Mouse (Mus musculus) embryonic fibroblast, embryonic 13.5 days (primary cell): ENCODE data around the gene Tbcd. TPM values are rescaled to one million over a fixed set of nuclear protein-coding genes. Genes with fewer than 3 reads are reported as not detected.

Source experiments
- H3K27ac ChIP-seq: 2 replicates; pipeline ENCODE4 v1.5.1; 2012; ENCODE audit warnings: low read length, control low read depth, inconsistent platforms; ENCODE audit not compliant: insufficient read depth
- H3K4me1 ChIP-seq: 2 replicates; pipeline ENCODE4 v1.6.1; 2011; ENCODE audit warnings: low read length; ENCODE audit not compliant: control insufficient read depth, insufficient read depth
- H3K4me3 ChIP-seq: 2 replicates; pipeline ENCODE4 v1.5.1; 2011; ENCODE audit warnings: mild to moderate bottlenecking, control low read depth, low read length; ENCODE audit not compliant: insufficient read depth
- CTCF ChIP-seq: IDR thresholded peaks from 2 replicates; pipeline ENCODE4 v1.5.1; 2011; ENCODE audit warnings: mild to moderate bottlenecking, control low read depth, low read length, moderate library complexity, borderline replicate concordance; ENCODE audit not compliant: insufficient read depth
- POLR2A ChIP-seq: IDR thresholded peaks from 2 replicates; pipeline ENCODE4 v1.6.1; 2011; ENCODE audit warnings: low read depth, mild to moderate bottlenecking, control low read depth, low read length, moderate library complexity
- polyA plus RNA-seq: library from polyadenylated mRNA; stranded (reverse); fragments of >200 nt; gene quantifications from 2 replicates; pipeline ENCODE4 v1.2.4, GENCODE M21; 2011; ENCODE audit warnings: low read depth; ENCODE audit not compliant: missing spikeins, insufficient read length

The Tbcd gene
- polyA plus RNA-seq, 1 experiment: 43.2 TPM

- Histone ChIP-seq H3K4me3 (no peak overlapping the region), H3K27ac (no peak overlapping the region), H3K4me1 (no peaks in the 10 kb centered on the region)
- no peak for TF ChIP-seq POLR2A
- no peak for TF ChIP-seq CTCF
These were observed 78.0 kb downstream of the Tbcd start for GRCm38 (mm10) chr11:121529747-121530146.

GRCm38 (mm10) chr11:121536528-121536927 lies 84.8 kb downstream of the Tbcd start:
- no peak for TF ChIP-seq POLR2A
- no peak for TF ChIP-seq CTCF
- Histone ChIP-seq H3K27ac (peak overlapping the region; percentile 68), H3K4me1 (no peaks in the 10 kb centered on the region), H3K4me3 (no peak overlapping the region)

- H3K27ac ChIP-seq: no peak overlapping the region
These were observed 90.7 kb downstream of the Tbcd start for GRCm38 (mm10) chr11:121542471-121542870.

GRCm38 (mm10) chr11:121543287-121543856 lies 91.6 kb downstream of the Tbcd start:
- Histone ChIP-seq H3K4me3 (no peak overlapping the region), H3K27ac (no peak overlapping the region), H3K4me1 (no peaks in the 10 kb centered on the region)
- no peak for TF ChIP-seq CTCF

More at GRCm38 (mm10) chr11:121542471-121542870, 90.7 kb downstream of the Tbcd start:
- no peaks in the 10 kb centered on the region for H3K4me1 ChIP-seq
- no peak overlapping the region for H3K4me3 ChIP-seq
- TF ChIP-seq POLR2A (no peak), CTCF (no peak)

- no peak overlapping the region for H3K4me3 ChIP-seq
- TF ChIP-seq CTCF (no peak), POLR2A (no peak)
- H3K27ac ChIP-seq: no peak overlapping the region
These were observed 92.2 kb downstream of the Tbcd start for GRCm38 (mm10) chr11:121543922-121544321.

GRCm38 (mm10) chr11:121544755-121545397 lies 93.1 kb downstream of the Tbcd start:
- Histone ChIP-seq H3K4me1 (peaks cover 2% of the 10 kb centered on the region), H3K4me3 (no peak overlapping the region), H3K27ac (peak overlapping the region; percentile 50; the same call in 1 of the 2 replicates)
- TF ChIP-seq CTCF (no peak), POLR2A (no peak)

More at GRCm38 (mm10) chr11:121543922-121544321, 92.2 kb downstream of the Tbcd start:
- H3K4me1 ChIP-seq: no peaks in the 10 kb centered on the region; the same call in 1 of the 2 replicates

- H3K27ac ChIP-seq: peak overlapping the region; percentile 50; the same call in 1 of the 2 replicates
- peaks cover 8% of the 10 kb centered on the region for H3K4me1 ChIP-seq
- TF ChIP-seq POLR2A: no peak
- no peak for TF ChIP-seq CTCF
- H3K4me3 ChIP-seq: no peak overlapping the region
These were observed 93.8 kb downstream of the Tbcd start for GRCm38 (mm10) chr11:121545398-121546034.

GRCm38 (mm10) chr11:121547234-121547633 lies 95.5 kb downstream of the Tbcd start:
- TF ChIP-seq CTCF (no peak), POLR2A (no peak)
- H3K4me1 ChIP-seq: peaks cover 17% of the 10 kb centered on the region
- H3K27ac ChIP-seq: no peak overlapping the region
- H3K4me3 ChIP-seq: no peak overlapping the region

GRCm38 (mm10) chr11:121547925-121548324 lies 96.2 kb downstream of the Tbcd start:
- H3K4me3 ChIP-seq: no peak overlapping the region
- TF ChIP-seq CTCF (no peak), POLR2A (no peak)
- H3K4me1 ChIP-seq: peaks cover 17% of the 10 kb centered on the region
- H3K27ac ChIP-seq: no peak overlapping the region

GRCm38 (mm10) chr11:121548996-121549842 lies 97.5 kb downstream of the Tbcd start:
- no peak for TF ChIP-seq POLR2A
- TF ChIP-seq CTCF: no peak

More at GRCm38 (mm10) chr11:121548996-121549842, 97.5 kb downstream of the Tbcd start:
- H3K4me3 ChIP-seq: no peak overlapping the region
- H3K27ac ChIP-seq: no peak overlapping the region
- peaks cover 17% of the 10 kb centered on the region for H3K4me1 ChIP-seq
